Mouse (Mus musculus) embryonic fibroblast, embryonic 13.5 days (primary cell): Measurements from ENCODE around the gene Asic1. TPM values are rescaled to one million over a fixed set of nuclear protein-coding genes. Genes with fewer than 3 reads are reported as not detected.
"Not testable (repeated sequence)": the region's sequence is repeated elsewhere in the genome, so short reads cannot be mapped to it uniquely, and the experiment has no call there.

ENCODE experiments used
- H3K27ac ChIP-seq: 2 replicates; pipeline ENCODE4 v1.5.1; 2012; ENCODE audit warnings: low read length, control low read depth, inconsistent platforms; ENCODE audit not compliant: insufficient read depth
- H3K4me1 ChIP-seq: 2 replicates; pipeline ENCODE4 v1.6.1; 2011; ENCODE audit warnings: low read length; ENCODE audit not compliant: control insufficient read depth, insufficient read depth
- H3K4me3 ChIP-seq: 2 replicates; pipeline ENCODE4 v1.5.1; 2011; ENCODE audit warnings: mild to moderate bottlenecking, control low read depth, low read length; ENCODE audit not compliant: insufficient read depth
- CTCF ChIP-seq: IDR thresholded peaks from 2 replicates; pipeline ENCODE4 v1.5.1; 2011; ENCODE audit warnings: mild to moderate bottlenecking, control low read depth, low read length, moderate library complexity, borderline replicate concordance; ENCODE audit not compliant: insufficient read depth
- POLR2A ChIP-seq: IDR thresholded peaks from 2 replicates; pipeline ENCODE4 v1.6.1; 2011; ENCODE audit warnings: low read depth, mild to moderate bottlenecking, control low read depth, low read length, moderate library complexity
- polyA plus RNA-seq: library from polyadenylated mRNA; stranded (reverse); fragments of >200 nt; gene quantifications from 2 replicates; pipeline ENCODE4 v1.2.4, GENCODE M21; 2011; ENCODE audit warnings: low read depth; ENCODE audit not compliant: missing spikeins, insufficient read length

The Asic1 gene
- polyA plus RNA-seq, 1 experiment: 1.0 TPM

GRCm38 (mm10) chr15:99726549-99726948 is 56.4 kb downstream of the Asic1 start:
- H3K27ac ChIP-seq: no peak overlapping the region
- TF ChIP-seq CTCF: no peak
- TF ChIP-seq POLR2A: no peak
- peak overlapping the region; percentile 91 for H3K4me3 ChIP-seq
- H3K4me1 ChIP-seq: 0 out of 2 replicates have a peak, but pooled peaks cover 7% of the 10 kb centered on the region

GRCm38 (mm10) chr15:99727039-99727438 is 56.9 kb downstream of the Asic1 start:
- not testable (repeated sequence) for H3K4me3 ChIP-seq, H3K4me1 ChIP-seq, H3K27ac ChIP-seq

GRCm38 (mm10) chr15:99727525-99727924 is 57.4 kb downstream of the Asic1 start:
- Histone ChIP-seq H3K27ac (no peak overlapping the region), H3K4me1 (0 out of 2 replicates have a peak, but pooled peaks cover 7% of the 10 kb centered on the region), H3K4me3 (no peak overlapping the region)
- TF ChIP-seq CTCF: no peak
- TF ChIP-seq POLR2A: no peak

- no peak overlapping the region for H3K4me3 ChIP-seq
- no peak for TF ChIP-seq POLR2A
- TF ChIP-seq CTCF: no peak
- no peak overlapping the region for H3K27ac ChIP-seq
- H3K4me1 ChIP-seq: 0 out of 2 replicates have a peak, but pooled peaks cover 7% of the 10 kb centered on the region
These were observed 58.0 kb downstream of the Asic1 start for GRCm38 (mm10) chr15:99728211-99728610.

- no peak overlapping the region for H3K4me3 ChIP-seq
- TF ChIP-seq CTCF (no peak), POLR2A (no peak)
- H3K4me1 ChIP-seq: 0 out of 2 replicates have a peak, but pooled peaks cover 2% of the 10 kb centered on the region
- no peak overlapping the region for H3K27ac ChIP-seq
These were observed 59.1 kb downstream of the Asic1 start for GRCm38 (mm10) chr15:99729056-99729783.

GRCm38 (mm10) chr15:99731167-99731566 is 61.0 kb downstream of the Asic1 start:
- H3K4me1 ChIP-seq: no peaks in the 10 kb centered on the region
- H3K27ac ChIP-seq: no peak overlapping the region
- no peak for TF ChIP-seq CTCF
- no peak for TF ChIP-seq POLR2A
- no peak overlapping the region for H3K4me3 ChIP-seq

GRCm38 (mm10) chr15:99731678-99732077 is 61.5 kb downstream of the Asic1 start:
- TF ChIP-seq CTCF: no peak
- Histone ChIP-seq H3K4me1 (no peaks in the 10 kb centered on the region), H3K4me3 (no peak overlapping the region), H3K27ac (no peak overlapping the region)

- no peak for TF ChIP-seq CTCF
- no peak for TF ChIP-seq POLR2A
- Histone ChIP-seq H3K4me3 (no peak overlapping the region), H3K27ac (no peak overlapping the region), H3K4me1 (no peaks in the 10 kb centered on the region)
These were observed 63.0 kb downstream of the Asic1 start for GRCm38 (mm10) chr15:99733186-99733585.

GRCm38 (mm10) chr15:99735631-99736030 is 65.5 kb downstream of the Asic1 start:
- Histone ChIP-seq H3K4me3 (no peak overlapping the region), H3K4me1 (no peaks in the 10 kb centered on the region), H3K27ac (no peak overlapping the region)
- TF ChIP-seq CTCF: no peak
- TF ChIP-seq POLR2A: no peak

- TF ChIP-seq CTCF (no peak), POLR2A (no peak)
- Histone ChIP-seq H3K27ac (no peak overlapping the region), H3K4me1 (no peaks in the 10 kb centered on the region), H3K4me3 (no peak overlapping the region)
These were observed 66.5 kb downstream of the Asic1 start for GRCm38 (mm10) chr15:99736675-99737074.
